Mouse (Mus musculus): ENCODE measurements around the gene Trim72.

Gene Trim72

DNA sequence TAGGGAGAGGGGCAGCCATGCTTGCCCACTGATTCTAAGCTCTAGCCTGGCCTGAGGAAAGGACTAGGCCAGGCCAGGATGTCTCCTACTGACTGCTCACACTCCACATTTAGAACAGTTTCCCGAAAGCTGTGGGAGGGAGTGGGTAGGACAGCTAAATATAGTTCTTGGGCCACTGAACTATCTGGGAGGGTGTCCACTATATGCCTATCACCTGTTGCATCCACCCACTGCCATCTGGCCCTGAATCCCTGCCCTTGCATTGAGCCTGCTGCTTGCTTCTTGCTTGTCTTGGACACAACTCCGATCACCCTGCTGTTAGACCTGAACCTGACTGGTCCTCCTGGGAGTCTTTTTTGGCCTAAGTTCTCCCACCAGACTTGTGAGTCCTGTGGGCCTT lies at the start of gene Trim72:
Gene Trim72, plus strand, starts transcription at position 262 of the 400 bp plus-strand sequence.
- DNase-seq (ENCODE audit: low spot score): no peak

- DNase-seq (ENCODE audit: low spot score): no peak
These were observed 44.4 kb upstream of the Trim72 start for GRCm38 (mm10) chr7:127959364-127959763.

DNA sequence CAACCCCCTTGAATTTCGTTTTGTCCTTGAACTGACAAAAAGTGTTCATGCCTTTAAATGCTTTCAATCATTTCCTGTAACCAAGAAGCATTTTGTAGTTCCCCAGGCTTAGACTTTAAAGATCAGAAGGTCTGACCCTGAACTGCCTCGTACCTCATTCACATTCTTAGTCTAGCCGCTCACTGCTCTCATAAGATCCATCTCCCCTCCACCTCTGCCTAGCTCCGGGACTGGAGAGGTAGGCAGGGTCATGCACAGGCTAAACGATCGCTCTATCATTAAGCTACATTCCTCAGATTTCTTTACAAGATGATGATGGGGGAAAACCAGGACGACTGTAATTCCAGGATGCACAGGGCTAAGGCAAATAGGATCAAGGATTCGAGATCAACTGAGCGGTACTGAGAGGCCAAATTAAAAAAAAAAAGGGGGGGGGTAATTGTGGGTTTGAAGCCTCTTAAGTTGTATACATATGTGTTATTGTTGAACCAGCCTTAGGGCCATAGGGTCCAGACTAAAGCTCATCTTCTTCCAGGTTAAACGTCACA lies 37.3 kb upstream of the Trim72 start:
- no peak for DNase-seq (ENCODE audit: low spot score)

DNA sequence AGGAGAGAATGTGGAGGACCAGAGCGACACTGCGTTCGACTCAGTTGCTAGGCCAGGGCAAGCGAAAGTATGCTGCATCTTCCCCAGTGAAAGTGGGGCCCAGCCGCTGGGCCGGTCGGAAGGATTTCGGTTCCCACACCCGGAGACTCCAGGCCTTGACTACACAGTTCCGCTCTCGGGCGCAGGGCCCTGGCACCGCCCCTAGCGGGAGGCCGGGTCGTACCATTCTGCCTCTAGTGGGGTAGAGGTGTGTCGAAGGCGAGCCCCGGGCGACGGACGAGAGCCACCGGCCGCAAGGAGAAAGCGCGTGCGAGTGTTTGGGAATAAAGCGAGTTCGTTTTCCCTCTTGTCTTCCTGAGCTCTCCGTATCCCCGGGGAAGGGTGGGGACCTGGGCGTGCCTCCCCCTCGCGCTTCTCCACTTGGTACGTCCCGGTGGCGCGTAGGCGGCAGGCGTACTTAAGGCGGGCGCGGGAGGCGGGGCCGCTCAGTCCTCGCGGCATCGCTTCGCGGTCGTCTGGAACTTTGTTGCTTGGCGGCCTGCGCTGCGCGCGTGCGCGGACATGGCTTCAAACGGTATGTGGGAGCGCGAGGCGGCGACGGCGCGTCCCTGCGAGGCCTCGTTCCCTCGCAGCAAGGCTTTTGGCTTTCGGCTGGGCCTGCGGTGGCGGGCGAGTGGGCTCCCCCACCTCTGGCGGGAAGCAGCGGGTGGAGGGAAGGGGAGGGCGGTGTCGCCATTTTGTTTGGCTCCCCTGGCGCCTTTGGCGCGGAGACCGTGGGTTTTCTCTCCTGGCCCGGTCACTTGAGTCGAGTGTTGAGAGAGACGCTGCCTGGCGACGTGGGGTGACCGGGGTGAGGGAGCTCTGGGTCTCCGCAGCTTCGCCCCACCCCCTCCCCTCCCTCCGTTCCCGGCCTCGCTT lies 36.5 kb upstream of the Trim72 start, which contains the start of gene Fus:
Gene Fus, plus strand, starts transcription at position 454 of the 918 bp plus-strand sequence.
- DNase-seq (ENCODE audit: low spot score): peak; percentile 98

GRCm38 (mm10) chr7:127967922-127968828 lies 35.6 kb upstream of the Trim72 start:
- peak; percentile 69 for DNase-seq (ENCODE audit: low spot score)

- no peak for DNase-seq (ENCODE audit: low spot score)
These were observed 29.3 kb upstream of the Trim72 start for GRCm38 (mm10) chr7:127974413-127974930.

DNA sequence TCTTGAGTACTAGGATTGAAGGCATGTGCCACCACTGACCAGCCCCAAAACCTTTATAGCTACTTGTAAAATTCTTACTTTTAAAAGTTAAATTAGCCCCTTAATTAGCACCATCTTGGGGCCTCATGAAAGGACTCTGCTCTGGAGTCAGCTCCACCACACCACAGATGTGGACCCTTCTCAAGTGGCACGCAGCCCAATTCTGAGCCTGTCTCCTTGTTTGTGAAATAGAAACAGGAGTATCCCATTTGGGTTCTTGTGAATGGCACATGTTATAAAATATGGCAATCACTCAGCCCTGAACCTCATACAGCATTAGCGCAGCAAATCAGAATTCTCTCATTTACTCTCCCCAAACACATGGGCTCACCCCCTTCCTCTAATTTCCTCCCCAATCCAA lies 24.9 kb upstream of the Trim72 start:
- DNase-seq (ENCODE audit: low spot score): no peak

- no peak for DNase-seq (ENCODE audit: low spot score)
These were observed 23.1 kb upstream of the Trim72 start for GRCm38 (mm10) chr7:127980606-127981005.

DNA sequence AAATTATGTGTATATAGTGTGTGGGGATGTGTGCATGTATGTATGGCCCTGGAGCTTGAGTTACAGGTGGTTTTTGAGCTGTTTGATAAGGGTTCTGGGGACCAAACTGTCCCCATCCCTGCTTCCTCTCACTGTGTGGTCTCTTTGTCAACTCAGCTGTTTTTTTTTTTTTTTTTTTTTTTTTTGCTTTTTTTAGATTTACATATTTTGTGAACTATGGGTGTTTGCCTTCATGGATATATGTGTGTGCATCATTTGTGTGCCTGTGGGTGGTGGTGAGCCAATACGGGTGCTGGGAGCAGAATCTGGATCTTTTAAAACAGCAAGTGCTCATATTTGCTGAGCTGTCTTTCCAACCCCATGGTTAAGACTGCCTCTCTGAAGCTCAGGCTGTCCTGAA lies 14.8 kb upstream of the Trim72 start:
- no peak for DNase-seq (ENCODE audit: low spot score)

GRCm38 (mm10) chr7:127991643-127992487 lies 11.9 kb upstream of the Trim72 start:
- DNase-seq (ENCODE audit: low spot score): peak; percentile 69

DNA sequence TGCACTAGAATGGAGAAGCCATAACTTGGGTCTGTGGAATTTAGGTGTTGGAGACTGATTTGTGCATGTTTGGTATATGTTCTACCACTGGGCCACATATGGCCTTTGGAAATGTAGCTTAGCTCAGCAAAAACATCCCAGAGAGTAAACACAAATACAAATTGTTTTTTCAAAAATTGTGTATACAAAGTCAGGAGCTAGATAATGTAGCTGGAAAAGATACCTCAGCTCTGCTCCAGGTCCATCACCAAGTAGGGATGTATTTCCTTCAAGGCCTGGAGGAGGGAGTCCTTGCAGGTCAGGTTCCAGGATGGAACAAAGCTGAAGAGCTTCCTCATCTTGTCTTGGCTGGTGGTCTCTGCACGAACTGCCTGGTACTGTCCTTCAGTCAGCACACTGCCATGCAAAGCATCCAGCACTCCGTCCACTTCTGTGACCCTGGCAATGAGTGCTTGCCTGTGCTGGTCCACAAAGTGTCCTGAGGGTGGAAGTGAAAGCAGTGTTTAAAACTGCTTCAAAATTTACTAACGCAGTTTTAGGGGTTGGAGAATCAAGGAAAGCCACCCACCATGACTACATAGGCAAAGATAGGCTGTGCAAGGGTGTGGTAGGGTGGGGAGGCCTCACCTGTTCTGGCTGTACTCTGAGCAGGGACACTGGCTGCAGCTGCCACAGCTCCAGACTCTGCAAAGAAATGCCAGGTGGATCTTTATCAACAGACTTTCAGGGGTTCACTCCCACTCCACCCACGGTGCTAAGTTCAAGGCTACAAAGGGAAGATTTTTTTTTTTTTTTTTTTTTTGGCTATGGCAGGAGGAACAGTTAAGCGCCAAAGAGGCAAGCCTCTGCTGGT lies 11.0 kb upstream of the Trim72 start:
- DNase-seq (ENCODE audit: low spot score): no peak

DNA sequence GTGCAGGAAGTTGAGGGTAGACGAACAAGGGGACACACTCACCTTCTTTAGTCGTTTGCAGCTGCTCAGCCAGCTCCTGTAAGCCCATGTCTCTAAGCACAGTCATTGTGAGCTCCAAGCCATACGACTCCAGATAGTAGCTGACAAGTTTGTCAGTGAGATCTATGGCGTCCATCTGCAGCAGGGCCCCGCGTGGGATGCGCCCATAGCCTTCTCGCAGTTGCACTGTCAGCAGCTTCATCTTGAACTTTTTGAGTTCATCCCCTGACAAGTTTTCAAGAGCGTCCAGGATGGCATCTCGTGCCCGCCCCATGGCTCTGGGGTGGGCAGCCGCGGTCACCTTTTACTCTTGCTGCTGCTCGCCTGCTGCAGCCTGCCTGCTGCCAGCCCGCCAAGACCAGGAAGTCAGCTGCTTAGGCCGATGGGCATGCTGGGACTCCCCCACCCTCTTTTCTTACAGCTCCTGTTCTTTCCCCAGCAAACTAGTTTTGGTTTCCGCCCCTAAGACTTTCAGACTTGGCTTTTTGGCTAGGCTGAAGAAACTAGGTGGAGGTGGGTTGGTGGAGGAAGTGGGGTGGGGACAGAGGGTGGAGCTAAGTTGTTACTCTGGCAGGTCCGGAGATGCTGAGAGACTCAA lies 10.3 kb upstream of the Trim72 start, which contains the start of gene Pycard:
Gene Pycard, minus strand, starts transcription at position 527 of the 637 bp plus-strand sequence.
- peak; percentile 47 for DNase-seq (ENCODE audit: low spot score)

DNA sequence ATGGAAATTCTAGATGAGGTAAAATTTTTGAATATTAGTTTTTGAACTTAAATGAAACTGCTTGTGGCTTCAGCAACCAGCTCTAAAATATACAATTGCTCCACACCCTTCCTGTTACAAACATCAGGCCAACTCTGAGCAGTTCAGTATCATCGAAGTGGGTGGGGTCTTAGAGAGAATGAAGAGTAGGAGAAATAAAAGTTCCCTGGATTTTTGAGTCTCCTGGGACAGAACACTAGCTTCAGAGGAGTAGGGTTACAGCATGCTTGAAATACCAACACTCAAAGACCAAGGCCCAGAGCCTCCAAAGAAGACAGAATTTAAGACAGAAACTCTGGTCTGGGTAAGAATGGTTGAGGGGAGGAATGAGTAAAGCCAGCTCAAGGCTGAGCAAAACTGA lies 4.3 kb upstream of the Trim72 start:
- no peak for DNase-seq (ENCODE audit: low spot score)

GRCm38 (mm10) chr7:128000068-128000950 lies 3.4 kb upstream of the Trim72 start:
- DNase-seq (ENCODE audit: low spot score): no peak

- DNase-seq (ENCODE audit: low spot score): no peak
These were observed 651 bp upstream of the Trim72 start for GRCm38 (mm10) chr7:128003098-128003497.

GRCm38 (mm10) chr7:128004150-128004486 lies 369 bp downstream of the Trim72 start:
- no peak for DNase-seq (ENCODE audit: low spot score)

GRCm38 (mm10) chr7:128004487-128005362 lies 976 bp downstream of the Trim72 start:
- DNase-seq (ENCODE audit: low spot score): peak; percentile 61

DNA sequence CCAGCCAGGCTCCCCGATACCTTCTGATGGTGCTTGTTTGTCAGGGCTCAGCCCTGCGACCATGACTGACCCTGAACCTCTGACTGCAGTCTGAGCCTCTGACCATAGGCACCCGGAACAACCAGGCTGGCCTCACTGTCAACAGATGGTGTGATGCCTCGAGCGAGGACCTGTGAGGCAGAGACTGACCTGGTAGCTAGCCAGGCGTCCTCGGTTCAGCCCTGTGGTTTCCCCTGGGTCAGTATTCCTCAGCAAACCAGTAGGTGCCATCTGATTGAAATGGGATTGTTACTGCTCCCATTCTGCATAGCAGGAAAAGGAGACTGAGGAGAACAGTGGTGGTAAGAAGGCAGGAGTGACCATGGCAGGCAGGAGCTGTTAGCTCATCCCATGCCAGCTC lies 2.4 kb downstream of the Trim72 start:
- no peak for DNase-seq (ENCODE audit: low spot score)
